Mouse (Mus musculus): ENCODE measurements around the gene Spata13. TPM values are rescaled to one million over a fixed set of nuclear protein-coding genes. Genes with fewer than 3 reads are reported as not detected.

Gene Spata13
- polyA plus RNA-seq, 1 experiment = 4.8 TPM

DNA sequence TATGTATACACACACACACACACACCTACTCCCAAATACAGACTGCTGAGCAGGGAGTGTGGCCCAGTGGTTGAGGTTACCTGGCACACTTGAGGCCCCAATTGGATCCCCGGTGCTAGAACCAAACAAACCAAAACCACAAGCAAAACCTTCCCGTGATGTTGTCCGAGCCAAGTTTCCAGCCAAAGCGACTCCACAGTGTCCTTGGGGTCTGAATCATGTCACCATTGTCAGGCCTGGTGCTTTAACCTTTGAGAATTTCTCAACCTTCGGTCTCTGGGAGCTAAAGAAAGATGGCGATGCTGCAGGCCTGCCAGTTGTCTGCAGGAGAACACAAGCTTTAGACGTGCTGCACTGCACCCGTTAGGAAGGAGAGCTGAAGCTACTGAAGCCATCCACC is 26.8 kb downstream of the Spata13 start:
- no peak for TF ChIP-seq GATA1 (IDR thresholded peaks at IDR 0.05; ENCODE audit: low read length)
- TF ChIP-seq TAL1 (IDR thresholded peaks at IDR 0.05; ENCODE audit: low read length) = no peak
- peaks cover 79% of the 10 kb centered on the region for H3K4me1 ChIP-seq (ENCODE audit: control insufficient read depth)
- no peak overlapping the region for H3K4me3 ChIP-seq (replicated peaks)
- H3K9me3 ChIP-seq (ENCODE audit: control insufficient read depth, low read length) = peaks cover 4% of the 10 kb centered on the region
- H3K36me3 ChIP-seq (ENCODE audit: control insufficient read depth) = peaks cover 62% of the 10 kb centered on the region
- H3K27me3 ChIP-seq (ENCODE audit: control insufficient read depth) = no peaks in the 10 kb centered on the region

DNA sequence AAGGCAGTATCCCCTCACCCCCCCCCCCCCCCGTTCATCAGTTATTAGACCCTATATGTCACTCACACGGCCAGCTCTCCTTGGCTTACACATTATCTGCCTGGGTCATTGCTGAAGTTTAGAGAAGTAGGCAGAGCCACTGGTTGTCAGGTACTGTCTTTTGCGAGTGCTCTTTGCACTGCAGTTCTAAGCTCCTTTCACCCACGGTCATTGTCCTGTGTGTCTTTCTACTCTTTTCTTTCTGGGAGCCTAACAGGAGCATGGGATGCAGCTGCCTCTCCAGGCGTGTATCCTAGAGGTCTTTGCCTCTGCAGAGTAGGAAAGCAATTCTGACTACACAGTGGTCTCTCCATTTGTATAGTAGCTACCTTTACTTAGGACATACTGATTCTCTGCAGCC is 27.5 kb downstream of the Spata13 start:
- Histone ChIP-seq H3K27me3 (ENCODE audit: control insufficient read depth) (peaks cover 2% of the 10 kb centered on the region), H3K4me3 (replicated peaks) (no peak overlapping the region), H3K4me1 (ENCODE audit: control insufficient read depth) (peaks cover 73% of the 10 kb centered on the region), H3K9me3 (ENCODE audit: control insufficient read depth, low read length) (no peaks in the 10 kb centered on the region), H3K36me3 (ENCODE audit: control insufficient read depth) (peaks cover 55% of the 10 kb centered on the region)
- TF ChIP-seq TAL1 (IDR thresholded peaks at IDR 0.05; ENCODE audit: low read length) = no peak
- TF ChIP-seq GATA1 (IDR thresholded peaks at IDR 0.05; ENCODE audit: low read length) = no peak

- Histone ChIP-seq H3K27me3 (ENCODE audit: control insufficient read depth) (peaks cover 4% of the 10 kb centered on the region), H3K4me1 (ENCODE audit: control insufficient read depth) (peaks cover 52% of the 10 kb centered on the region), H3K9me3 (ENCODE audit: control insufficient read depth, low read length) (no peaks in the 10 kb centered on the region), H3K4me3 (replicated peaks) (no peak overlapping the region), H3K36me3 (ENCODE audit: control insufficient read depth) (peaks cover 44% of the 10 kb centered on the region)
- no peak for TF ChIP-seq TAL1 (IDR thresholded peaks at IDR 0.05; ENCODE audit: low read length)
- no peak for TF ChIP-seq GATA1 (IDR thresholded peaks at IDR 0.05; ENCODE audit: low read length)
Measured at GRCm38 (mm10) chr14:60663309-60663940, 29.6 kb downstream of the Spata13 start.

- H3K4me1 ChIP-seq (ENCODE audit: control insufficient read depth) = peaks cover 42% of the 10 kb centered on the region
- TF ChIP-seq GATA1 (IDR thresholded peaks at IDR 0.05; ENCODE audit: low read length) (no peak), TAL1 (IDR thresholded peaks at IDR 0.05; ENCODE audit: low read length) (no peak)
- peaks cover 36% of the 10 kb centered on the region for H3K36me3 ChIP-seq (ENCODE audit: control insufficient read depth)
Measured at GRCm38 (mm10) chr14:60664641-60665040, 30.8 kb downstream of the Spata13 start.

GRCm38 (mm10) chr14:60665263-60665662 is 31.5 kb downstream of the Spata13 start:
- H3K9me3 ChIP-seq (ENCODE audit: control insufficient read depth, low read length) = no peaks in the 10 kb centered on the region
- H3K27me3 ChIP-seq (ENCODE audit: control insufficient read depth) = peaks cover 4% of the 10 kb centered on the region
- TF ChIP-seq TAL1 (IDR thresholded peaks at IDR 0.05; ENCODE audit: low read length) (no peak), GATA1 (IDR thresholded peaks at IDR 0.05; ENCODE audit: low read length) (no peak)
- peaks cover 36% of the 10 kb centered on the region for H3K4me1 ChIP-seq (ENCODE audit: control insufficient read depth)
- H3K4me3 ChIP-seq (replicated peaks) = no peak overlapping the region
- peaks cover 30% of the 10 kb centered on the region for H3K36me3 ChIP-seq (ENCODE audit: control insufficient read depth)

More at GRCm38 (mm10) chr14:60664641-60665040, 30.8 kb downstream of the Spata13 start:
- Histone ChIP-seq H3K9me3 (ENCODE audit: control insufficient read depth, low read length) (no peaks in the 10 kb centered on the region), H3K27me3 (ENCODE audit: control insufficient read depth) (peaks cover 4% of the 10 kb centered on the region), H3K4me3 (replicated peaks) (no peak overlapping the region)

DNA sequence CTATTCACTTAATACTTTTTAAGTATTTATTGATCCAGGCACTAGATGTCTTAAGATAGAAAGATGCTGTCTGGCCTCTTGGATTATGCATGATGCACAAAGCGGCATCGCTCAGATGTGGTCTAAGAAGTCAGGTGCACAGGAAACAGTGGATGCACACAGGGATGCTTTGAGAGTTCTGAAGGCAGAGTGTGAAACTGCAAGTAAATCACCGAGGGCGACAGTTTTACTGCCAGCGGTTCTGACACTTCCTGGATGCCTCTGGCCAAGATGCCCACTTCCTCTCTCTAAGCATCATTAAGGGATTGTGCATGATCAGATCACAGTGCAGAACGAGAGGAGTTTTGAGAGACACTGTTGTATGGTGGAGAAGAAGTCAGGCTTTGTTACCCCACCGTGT is 32.5 kb downstream of the Spata13 start:
- no peak for TF ChIP-seq GATA1 (IDR thresholded peaks at IDR 0.05; ENCODE audit: low read length)
- H3K4me3 ChIP-seq (replicated peaks) = no peak overlapping the region
- H3K27me3 ChIP-seq (ENCODE audit: control insufficient read depth) = peaks cover 4% of the 10 kb centered on the region
- H3K4me1 ChIP-seq (ENCODE audit: control insufficient read depth) = peaks cover 31% of the 10 kb centered on the region
- H3K9me3 ChIP-seq (ENCODE audit: control insufficient read depth, low read length) = no peaks in the 10 kb centered on the region
- H3K36me3 ChIP-seq (ENCODE audit: control insufficient read depth) = peaks cover 20% of the 10 kb centered on the region

GRCm38 (mm10) chr14:60670191-60670590 is 36.4 kb downstream of the Spata13 start:
- Histone ChIP-seq H3K27me3 (ENCODE audit: control insufficient read depth) (peaks cover 4% of the 10 kb centered on the region), H3K36me3 (ENCODE audit: control insufficient read depth) (no peaks in the 10 kb centered on the region; the same call in 1 of the 2 replicates), H3K9me3 (ENCODE audit: control insufficient read depth, low read length) (no peaks in the 10 kb centered on the region), H3K4me3 (replicated peaks) (no peak overlapping the region), H3K4me1 (ENCODE audit: control insufficient read depth) (peaks cover 24% of the 10 kb centered on the region)
- TF ChIP-seq TAL1 (IDR thresholded peaks at IDR 0.05; ENCODE audit: low read length) (no peak), GATA1 (IDR thresholded peaks at IDR 0.05; ENCODE audit: low read length) (no peak)

DNA sequence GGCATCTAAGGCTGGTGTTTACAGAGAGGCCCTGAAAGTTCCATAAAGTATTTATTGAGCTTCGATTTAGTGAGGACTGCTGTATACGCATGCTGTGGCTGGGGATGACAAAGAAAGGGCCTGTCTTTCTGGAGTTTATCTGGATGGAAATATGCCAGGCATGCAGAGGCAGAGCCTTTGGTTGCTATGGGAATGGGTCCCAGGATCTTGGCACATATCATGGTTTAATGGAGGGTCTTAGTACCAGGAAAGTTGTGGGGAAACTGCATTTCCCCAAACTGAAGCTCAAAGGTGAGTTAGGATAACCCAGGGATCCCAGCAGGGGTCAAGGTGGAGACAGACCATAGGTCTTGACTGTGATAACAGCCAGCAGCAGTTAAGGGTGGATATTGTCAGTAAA is 37.7 kb downstream of the Spata13 start:
- Histone ChIP-seq H3K4me1 (ENCODE audit: control insufficient read depth) (peaks cover 21% of the 10 kb centered on the region), H3K4me3 (replicated peaks) (no peak overlapping the region), H3K36me3 (ENCODE audit: control insufficient read depth) (peaks cover 2% of the 10 kb centered on the region), H3K9me3 (ENCODE audit: control insufficient read depth, low read length) (no peaks in the 10 kb centered on the region), H3K27me3 (ENCODE audit: control insufficient read depth) (peaks cover under 1% of the 10 kb centered on the region; the same call in 1 of the 2 replicates)
- TF ChIP-seq TAL1 (IDR thresholded peaks at IDR 0.05; ENCODE audit: low read length) (no peak), GATA1 (IDR thresholded peaks at IDR 0.05; ENCODE audit: low read length) (no peak)

GRCm38 (mm10) chr14:60675697-60676096 is 41.9 kb downstream of the Spata13 start:
- Histone ChIP-seq H3K4me3 (replicated peaks) (no peak overlapping the region), H3K27me3 (ENCODE audit: control insufficient read depth) (no peaks in the 10 kb centered on the region), H3K9me3 (ENCODE audit: control insufficient read depth, low read length) (no peaks in the 10 kb centered on the region; the same call in 1 of the 2 replicates), H3K4me1 (ENCODE audit: control insufficient read depth) (peaks cover 40% of the 10 kb centered on the region), H3K36me3 (ENCODE audit: control insufficient read depth) (peaks cover 11% of the 10 kb centered on the region)
- TF ChIP-seq GATA1 (IDR thresholded peaks at IDR 0.05; ENCODE audit: low read length) (no peak), TAL1 (IDR thresholded peaks at IDR 0.05; ENCODE audit: low read length) (no peak)

All from erythroblast, embryonic 14.5 days (primary cell).